Mouse (Mus musculus): Measurements from ENCODE around the gene Olfr159. TPM values are rescaled to one million over a fixed set of nuclear protein-coding genes. Genes with fewer than 3 reads are reported as not detected.
"Not testable (repeated sequence)": the region's sequence is repeated elsewhere in the genome, so short reads cannot be mapped to it uniquely, and the experiment has no call there.

Gene Olfr159
- polyA plus RNA-seq (2016; fragmentation: Nextera tagmentation; extraction: Ambion mirVana), result not detected in 2 replicates

DNA sequence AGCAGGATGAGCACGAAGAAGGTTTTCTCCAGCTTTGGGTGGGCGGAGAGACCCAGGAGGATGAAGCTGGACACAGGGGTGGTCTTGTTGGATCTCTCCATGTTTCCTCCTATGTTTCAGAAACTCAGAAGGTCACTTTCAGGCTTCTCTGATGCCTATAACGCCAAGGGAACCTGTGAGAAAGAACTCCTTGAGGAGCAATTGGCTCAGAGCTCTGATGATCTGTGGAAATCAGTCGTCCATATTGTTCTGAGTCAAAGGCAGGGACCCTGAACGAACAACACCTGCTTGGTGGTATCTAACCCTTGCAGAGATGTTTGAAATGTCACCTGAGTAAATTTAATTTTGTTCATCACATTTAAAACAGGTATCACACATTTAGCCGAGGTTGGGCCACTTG lies at the start of gene Olfr159:
Gene Olfr159, minus strand, starts transcription at position 101 of the 400 bp plus-strand sequence.
- WGBS, result 82% methylated on average over 6 of the region's 6 CpGs
- H3K36me3 ChIP-seq (replicated peaks), result no peaks in the 10 kb centered on the region
- H3K4me1 ChIP-seq, result no peaks in the 10 kb centered on the region
- no peaks in the 10 kb centered on the region for H3K27me3 ChIP-seq (ENCODE audit: poor library complexity, severe bottlenecking)
- H3K27ac ChIP-seq, result no peak within 1 kb of the TSS
- no peak for DNase-seq (ENCODE audit: extremely low spot score, low spot score)
- H3K4me3 ChIP-seq, result no peak within 1 kb of the TSS
- no peaks in the 10 kb centered on the region for H3K9me3 ChIP-seq

DNA sequence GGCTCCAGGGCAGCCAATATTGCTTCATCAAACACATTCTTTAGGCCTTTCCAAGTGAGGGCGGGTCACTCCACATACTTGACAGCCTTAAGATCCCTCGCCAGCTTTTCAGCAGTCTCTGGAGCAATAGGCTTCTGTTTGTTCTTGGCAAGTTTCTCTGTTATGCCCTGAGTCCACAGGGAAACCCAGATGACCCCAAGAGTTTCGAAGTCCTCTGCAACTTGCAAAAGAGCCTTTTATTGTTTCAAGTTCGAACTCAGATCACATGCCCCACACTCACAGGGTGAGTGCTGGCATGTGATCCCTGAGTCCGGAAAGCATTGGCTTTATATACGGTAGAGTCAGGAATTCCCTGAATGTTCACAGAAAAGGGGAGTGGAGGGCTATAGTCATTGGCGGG lies 28.1 kb upstream of the Olfr159 start:
- DNase-seq (ENCODE audit: extremely low spot score, low spot score), result no peak
- Histone ChIP-seq H3K36me3 (replicated peaks) (no peaks in the 10 kb centered on the region), H3K27me3 (ENCODE audit: poor library complexity, severe bottlenecking) (no peaks in the 10 kb centered on the region), H3K9me3 (peaks cover 16% of the 10 kb centered on the region), H3K27ac (no peak overlapping the region), H3K4me1 (no peaks in the 10 kb centered on the region), H3K4me3 (no peak overlapping the region)
- WGBS, result 87% methylated on average over 7 of the region's 7 CpGs

DNA sequence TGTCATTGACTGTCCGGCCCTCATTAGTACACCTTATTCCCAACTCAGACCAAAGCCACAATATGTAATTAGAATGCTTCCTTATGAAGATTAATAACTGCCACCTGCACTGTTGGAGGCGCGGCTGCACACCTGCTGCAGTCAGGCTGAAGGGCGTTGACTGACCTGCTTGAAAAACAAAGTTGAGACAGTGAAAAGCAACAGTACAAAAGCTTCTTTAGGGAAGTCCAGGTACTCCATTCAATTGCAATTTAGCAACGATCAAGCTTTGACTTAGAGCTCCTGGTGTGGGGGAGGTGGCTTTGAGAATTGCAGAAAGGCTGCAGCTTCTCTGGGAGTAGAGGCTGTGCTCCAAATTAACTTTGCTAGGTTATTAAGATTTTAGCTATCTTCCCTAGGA lies 25.0 kb upstream of the Olfr159 start:
- not testable (repeated sequence) for H3K9me3 ChIP-seq; H3K4me3 ChIP-seq; H3K27ac ChIP-seq; H3K27me3 ChIP-seq (ENCODE audit: poor library complexity, severe bottlenecking); DNase-seq (ENCODE audit: extremely low spot score, low spot score); H3K36me3 ChIP-seq (replicated peaks); H3K4me1 ChIP-seq
- WGBS, result 87% methylated on average over 5 of the region's 5 CpGs

DNA sequence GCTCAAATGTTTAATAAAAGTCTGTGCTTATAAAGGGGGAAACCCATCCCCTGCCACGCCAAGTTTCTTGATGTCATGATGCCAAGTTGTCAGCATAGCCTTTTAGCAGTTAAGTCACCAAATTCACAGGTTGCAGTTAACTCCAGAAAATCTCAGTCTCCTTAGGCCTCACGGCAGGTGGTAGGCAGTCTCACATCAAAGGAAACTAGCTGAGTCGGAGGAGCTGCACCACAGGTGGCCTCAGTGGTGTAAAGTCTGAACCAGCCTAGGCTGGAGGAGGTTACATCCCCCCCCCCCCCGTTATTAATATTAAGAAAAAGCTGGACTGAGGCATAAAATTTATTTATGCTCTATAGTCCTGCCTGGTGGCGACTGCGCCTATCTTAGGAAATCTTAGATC lies 24.5 kb upstream of the Olfr159 start:
- DNase-seq (ENCODE audit: extremely low spot score, low spot score), result no peak
- WGBS, result 82% methylated on average over 6 of the region's 6 CpGs
- Histone ChIP-seq H3K36me3 (replicated peaks) (no peaks in the 10 kb centered on the region), H3K27me3 (ENCODE audit: poor library complexity, severe bottlenecking) (no peaks in the 10 kb centered on the region), H3K4me1 (no peaks in the 10 kb centered on the region), H3K9me3 (peaks cover 10% of the 10 kb centered on the region; the same call in 1 of the 2 replicates), H3K4me3 (no peak overlapping the region), H3K27ac (no peak overlapping the region)

DNA sequence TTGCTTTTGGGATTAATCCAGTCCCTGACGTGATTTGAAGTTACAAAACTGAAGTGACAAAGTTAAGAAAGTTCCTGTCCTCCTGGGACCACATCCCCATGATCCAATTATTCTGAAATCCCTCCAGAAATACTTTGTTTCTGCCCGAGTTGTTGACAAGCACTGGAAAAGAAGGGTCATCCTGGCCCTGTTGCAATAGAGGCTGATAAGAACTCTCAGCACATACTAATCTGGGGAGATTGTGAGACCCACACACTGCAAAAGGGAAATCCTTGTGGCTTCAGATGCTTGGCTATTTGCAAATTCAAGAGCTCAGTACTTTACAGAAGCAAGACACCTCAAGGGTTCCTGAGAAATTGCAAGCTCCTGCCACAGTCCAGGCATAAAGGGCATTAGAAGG lies 1.5 kb upstream of the Olfr159 start:
- H3K4me1 ChIP-seq, result no peaks in the 10 kb centered on the region
- 45% methylated on average over 2 of the region's 2 CpGs for WGBS
- no peak overlapping the region for H3K27ac ChIP-seq
- no peak overlapping the region for H3K4me3 ChIP-seq
- H3K27me3 ChIP-seq (ENCODE audit: poor library complexity, severe bottlenecking), result no peaks in the 10 kb centered on the region
- no peaks in the 10 kb centered on the region for H3K9me3 ChIP-seq
- no peaks in the 10 kb centered on the region for H3K36me3 ChIP-seq (replicated peaks)
- no peak for DNase-seq (ENCODE audit: extremely low spot score, low spot score)

DNA sequence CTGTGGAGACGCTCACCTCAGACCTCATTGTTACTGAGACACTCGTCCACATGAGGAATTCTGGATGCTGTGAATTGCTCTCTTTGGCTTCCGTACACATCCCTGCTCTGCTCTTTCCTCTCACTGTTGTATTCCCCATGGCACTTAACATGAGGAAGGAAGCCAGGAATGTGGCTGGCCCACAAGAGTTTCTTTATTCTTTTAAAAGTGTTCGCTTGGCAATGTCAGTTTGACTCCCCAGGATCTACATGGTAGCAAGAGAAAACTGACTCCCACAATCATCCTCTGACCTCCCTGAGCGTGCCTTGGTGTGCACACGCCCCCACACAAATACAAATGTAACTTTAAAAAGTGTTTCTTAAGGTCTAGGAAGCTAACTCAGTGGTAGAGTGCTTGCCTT lies 817 bp upstream of the Olfr159 start:
- no peak overlapping the region for H3K27ac ChIP-seq
- no peaks in the 10 kb centered on the region for H3K27me3 ChIP-seq (ENCODE audit: poor library complexity, severe bottlenecking)
- H3K9me3 ChIP-seq, result no peaks in the 10 kb centered on the region
- no peaks in the 10 kb centered on the region for H3K36me3 ChIP-seq (replicated peaks)
- no peak for DNase-seq (ENCODE audit: extremely low spot score, low spot score)
- no peak overlapping the region for H3K4me3 ChIP-seq
- H3K4me1 ChIP-seq, result no peaks in the 10 kb centered on the region
- 75% methylated on average over 6 of the region's 6 CpGs for WGBS

DNA sequence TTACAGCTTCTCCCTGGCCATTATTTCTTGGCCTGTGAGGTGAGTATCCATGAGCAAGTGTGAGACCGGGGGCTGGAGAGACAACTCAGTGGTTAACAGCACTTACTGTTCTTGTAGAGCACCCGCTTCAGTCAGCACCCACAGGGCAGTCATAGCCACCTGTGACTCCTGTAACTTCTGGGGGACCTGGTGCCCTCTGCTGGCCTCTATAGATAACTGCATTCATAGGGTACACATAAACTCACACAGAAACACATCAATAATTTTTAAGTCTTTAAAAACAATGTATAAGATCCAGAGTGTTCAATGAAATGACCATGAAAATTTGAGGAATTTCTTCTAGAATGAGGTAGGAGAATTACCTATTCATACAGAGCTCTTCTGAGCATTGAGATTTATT lies 1.4 kb downstream of the Olfr159 start:
- Histone ChIP-seq H3K27ac (no peak overlapping the region), H3K36me3 (replicated peaks) (no peaks in the 10 kb centered on the region), H3K4me3 (no peak overlapping the region), H3K9me3 (no peaks in the 10 kb centered on the region), H3K27me3 (ENCODE audit: poor library complexity, severe bottlenecking) (no peaks in the 10 kb centered on the region), H3K4me1 (no peaks in the 10 kb centered on the region)
- 96% methylated on average over 2 of the region's 2 CpGs for WGBS
- DNase-seq (ENCODE audit: extremely low spot score, low spot score), result no peak

DNA sequence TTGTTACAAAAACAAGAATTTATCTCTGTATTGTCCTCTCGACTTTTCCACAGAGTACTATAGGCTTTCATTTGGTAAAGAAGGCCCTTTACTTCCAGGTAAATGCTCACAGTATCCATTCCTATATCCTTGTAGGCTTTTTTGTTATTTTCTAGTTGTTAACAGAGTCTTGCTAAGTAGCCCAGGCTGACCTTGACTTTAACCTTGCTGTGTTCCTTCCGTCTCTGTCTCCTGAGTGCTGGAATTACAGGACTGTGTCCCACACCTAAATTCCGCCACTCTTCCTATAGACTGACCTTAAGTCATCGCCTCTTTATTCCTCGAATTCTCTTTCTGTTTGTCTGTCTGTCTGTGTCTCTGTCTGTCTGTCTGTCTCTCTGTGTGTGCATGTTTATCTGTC lies 2.5 kb downstream of the Olfr159 start:
- no peak overlapping the region for H3K27ac ChIP-seq
- 88% methylated on average over 5 of the region's 5 CpGs for WGBS
- no peaks in the 10 kb centered on the region for H3K4me1 ChIP-seq
- no peak for DNase-seq (ENCODE audit: extremely low spot score, low spot score)
- no peaks in the 10 kb centered on the region for H3K36me3 ChIP-seq (replicated peaks)
- H3K4me3 ChIP-seq, result no peak overlapping the region
- no peaks in the 10 kb centered on the region for H3K27me3 ChIP-seq (ENCODE audit: poor library complexity, severe bottlenecking)
- no peaks in the 10 kb centered on the region for H3K9me3 ChIP-seq

DNA sequence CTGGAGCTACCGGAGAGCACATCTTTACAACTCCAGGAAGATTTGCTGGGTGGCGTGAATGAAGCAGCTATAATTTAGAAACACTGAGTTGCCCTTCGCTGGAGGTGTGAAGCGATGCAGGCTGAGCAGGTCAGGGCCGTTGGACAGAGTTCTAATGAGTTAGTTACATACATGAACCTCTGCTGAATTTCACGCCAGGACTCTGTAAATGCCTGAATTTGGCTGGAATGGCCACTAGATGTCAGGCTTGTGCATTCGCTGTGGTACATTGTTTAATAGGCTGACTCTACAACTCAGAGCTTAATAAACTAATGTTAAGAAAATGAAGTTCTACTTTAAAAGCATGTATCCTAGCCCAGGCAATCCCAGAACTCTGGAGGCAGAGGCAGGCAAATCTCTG lies 7.4 kb downstream of the Olfr159 start:
- Histone ChIP-seq H3K27me3 (ENCODE audit: poor library complexity, severe bottlenecking) (no peaks in the 10 kb centered on the region), H3K4me1 (peaks cover 6% of the 10 kb centered on the region; the same call in 1 of the 2 replicates), H3K4me3 (no peak overlapping the region), H3K27ac (no peak overlapping the region), H3K36me3 (replicated peaks) (no peaks in the 10 kb centered on the region), H3K9me3 (no peaks in the 10 kb centered on the region)
- WGBS, result 28% methylated on average over 7 of the region's 7 CpGs
- DNase-seq (ENCODE audit: extremely low spot score, low spot score), result peak; percentile 42

DNA sequence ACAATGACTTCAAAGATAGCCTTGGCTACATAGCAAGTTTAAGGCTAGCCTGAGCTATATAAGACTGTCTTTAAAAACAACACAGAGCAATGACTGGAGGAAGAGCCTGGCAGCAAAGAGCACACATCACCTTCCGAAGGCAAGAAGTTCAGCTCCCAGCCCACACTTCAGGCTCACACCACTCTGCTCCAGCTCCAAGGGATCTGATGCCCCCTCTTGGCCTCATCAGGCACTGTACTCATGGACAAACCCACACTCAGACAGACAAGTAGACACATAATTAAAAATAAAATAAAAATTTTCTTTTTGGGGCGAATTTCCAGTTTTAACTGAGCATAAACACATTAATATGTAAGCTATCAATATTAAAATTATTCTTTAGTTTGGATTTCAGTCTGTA lies 9.5 kb downstream of the Olfr159 start:
- H3K36me3 ChIP-seq (replicated peaks), result no peaks in the 10 kb centered on the region
- no peaks in the 10 kb centered on the region for H3K27me3 ChIP-seq (ENCODE audit: poor library complexity, severe bottlenecking)
- DNase-seq (ENCODE audit: extremely low spot score, low spot score), result no peak
- no peak overlapping the region for H3K4me3 ChIP-seq
- H3K9me3 ChIP-seq, result no peaks in the 10 kb centered on the region
- 77% methylated on average over 2 of the region's 2 CpGs for WGBS
- H3K27ac ChIP-seq, result no peak overlapping the region
- H3K4me1 ChIP-seq, result peaks cover 6% of the 10 kb centered on the region; the same call in 1 of the 2 replicates

DNA sequence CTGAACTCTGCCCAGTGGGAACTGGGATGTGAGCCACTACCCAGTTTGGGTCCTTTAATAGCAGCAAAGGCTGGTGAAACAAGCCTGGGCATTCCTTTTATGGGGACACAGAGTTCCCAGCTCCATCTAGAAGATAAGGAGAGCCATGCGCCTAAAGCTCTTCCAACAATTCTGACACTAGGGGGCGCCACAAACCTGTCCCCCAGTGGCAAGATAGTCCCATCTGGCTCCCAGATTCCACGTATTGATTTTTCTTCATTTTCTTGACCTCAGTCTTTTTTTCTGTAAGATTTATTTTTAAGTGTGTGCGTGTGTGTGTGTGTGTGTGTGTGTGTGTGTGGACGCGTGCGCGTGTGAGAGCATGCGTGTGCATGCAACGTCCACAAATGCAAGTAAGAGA lies 10.3 kb downstream of the Olfr159 start:
- Histone ChIP-seq H3K36me3 (replicated peaks) (no peaks in the 10 kb centered on the region), H3K27ac (0 out of 2 replicates have a peak overlapping the region, but pooled peaks have one; percentile 30), H3K4me3 (no peak overlapping the region), H3K27me3 (ENCODE audit: poor library complexity, severe bottlenecking) (no peaks in the 10 kb centered on the region), H3K4me1 (peaks cover 6% of the 10 kb centered on the region; the same call in 1 of the 2 replicates), H3K9me3 (no peaks in the 10 kb centered on the region)
- 78% methylated on average over 10 of the region's 10 CpGs for WGBS
- peak; percentile 18 for DNase-seq (ENCODE audit: extremely low spot score, low spot score)

DNA sequence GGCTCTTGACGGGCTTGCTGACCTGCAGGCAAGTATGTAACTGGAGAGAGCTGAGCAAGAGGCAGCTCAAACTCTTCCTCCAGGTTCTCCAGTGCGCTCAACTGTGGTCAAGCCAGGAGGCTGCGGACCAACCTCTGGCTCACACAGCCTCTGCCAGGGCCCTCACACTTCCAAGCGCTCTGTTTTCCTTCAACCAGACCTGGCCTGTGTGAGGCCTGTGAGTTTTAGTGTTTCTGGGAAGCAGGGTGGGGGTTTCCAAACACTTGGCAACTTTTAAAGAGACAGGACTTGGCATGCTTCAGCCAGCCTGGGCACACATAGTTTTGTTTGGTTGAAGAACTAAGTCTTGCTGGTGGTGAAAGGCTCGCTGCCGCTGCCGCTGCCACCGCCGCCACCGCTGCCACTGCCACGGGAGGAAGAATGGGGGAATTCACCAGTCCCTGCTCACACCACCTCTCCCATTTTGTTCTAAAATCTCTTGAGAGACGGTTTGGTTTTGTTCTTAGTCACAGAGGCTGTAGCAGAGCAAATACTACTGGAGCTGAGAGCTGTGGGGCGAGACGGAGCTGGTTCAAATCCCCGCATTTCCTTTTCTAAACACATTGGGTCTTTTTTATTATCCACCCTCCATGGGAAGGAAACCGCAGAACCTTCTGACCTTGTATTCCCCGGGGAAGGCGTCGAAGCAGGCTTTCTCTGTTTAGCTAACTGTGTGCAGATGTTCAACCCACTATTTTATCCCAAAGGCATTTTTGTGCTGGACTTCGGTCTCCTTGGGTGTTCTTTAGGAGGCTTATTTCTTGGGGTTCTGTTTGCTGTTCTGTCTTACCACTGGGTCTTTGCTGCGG lies 11.0 kb downstream of the Olfr159 start:
- WGBS, result 77% methylated on average over 21 of the region's 21 CpGs
- Histone ChIP-seq H3K36me3 (replicated peaks) (no peaks in the 10 kb centered on the region), H3K4me1 (peaks cover 6% of the 10 kb centered on the region; the same call in 1 of the 2 replicates), H3K27ac (peak overlapping the region; percentile 49; the same call in 1 of the 2 replicates), H3K4me3 (no peak overlapping the region), H3K9me3 (no peaks in the 10 kb centered on the region), H3K27me3 (ENCODE audit: poor library complexity, severe bottlenecking) (no peaks in the 10 kb centered on the region)
- DNase-seq (ENCODE audit: extremely low spot score, low spot score), result no peak

DNA sequence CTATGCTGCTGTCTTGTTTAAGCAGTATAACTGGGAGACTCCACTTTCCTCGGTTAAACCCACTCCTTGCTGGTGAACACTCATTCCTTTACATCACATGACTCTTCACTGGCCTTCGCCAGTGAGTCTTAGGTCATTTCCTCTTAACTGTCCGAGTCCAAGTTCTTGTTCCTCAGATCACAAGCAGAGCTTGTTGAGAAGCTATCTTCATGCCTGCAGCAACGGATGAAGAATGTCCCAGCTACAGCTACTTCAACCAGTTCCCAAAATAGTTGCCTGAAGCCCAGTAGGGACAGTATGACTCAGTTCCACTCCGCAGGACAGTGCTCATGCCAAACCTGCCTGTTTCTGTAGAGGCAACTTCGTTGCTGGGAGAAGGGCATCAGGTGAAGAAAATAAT lies 13.6 kb downstream of the Olfr159 start:
- Histone ChIP-seq H3K4me1 (peaks cover 6% of the 10 kb centered on the region; the same call in 1 of the 2 replicates), H3K27me3 (ENCODE audit: poor library complexity, severe bottlenecking) (no peaks in the 10 kb centered on the region), H3K9me3 (no peaks in the 10 kb centered on the region), H3K36me3 (replicated peaks) (no peaks in the 10 kb centered on the region), H3K4me3 (no peak overlapping the region), H3K27ac (no peak overlapping the region)
- WGBS, result 85% methylated on average over 6 of the region's 6 CpGs
- no peak for DNase-seq (ENCODE audit: extremely low spot score, low spot score)
